Mouse (Mus musculus): Measurements from ENCODE around the gene Tenm3. TPM values are rescaled to one million over a fixed set of nuclear protein-coding genes. Genes with fewer than 3 reads are reported as not detected.

Gene Tenm3
- polyA plus RNA-seq, 1 experiment: 2.3 TPM

DNA sequence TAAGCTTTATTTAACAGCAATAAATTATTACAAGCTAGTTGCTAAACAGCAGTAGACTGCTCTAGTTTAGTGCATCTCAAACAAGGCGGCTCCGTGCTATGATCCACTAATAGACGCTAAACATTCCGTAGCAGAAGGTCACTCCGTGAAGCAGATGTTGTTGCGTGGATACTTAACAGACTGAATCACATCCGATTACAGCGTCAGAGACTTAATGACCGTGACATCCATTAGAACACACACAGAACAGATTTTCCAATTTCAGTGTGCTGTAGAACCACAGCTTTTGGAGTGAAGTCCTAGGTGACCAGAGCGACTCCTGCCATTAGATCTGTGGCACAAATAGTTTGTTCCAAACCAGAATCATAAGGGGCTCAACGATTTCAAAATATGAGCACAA is 426.0 kb downstream of the Tenm3 start:
- TF ChIP-seq CTCF (IDR thresholded peaks at IDR 0.05; ENCODE audit: borderline replicate concordance, control insufficient read depth, extremely low read depth, insufficient read depth, low read length, poor library complexity): no peak
- TF ChIP-seq POLR2A (IDR thresholded peaks at IDR 0.05; ENCODE audit: control insufficient read depth, extremely low read depth, insufficient read depth, low read length, poor library complexity): no peak
- Histone ChIP-seq H3K27me3 (ENCODE audit: control insufficient read depth, insufficient read depth, low read length) (no peaks in the 10 kb centered on the region), H3K4me3 (ENCODE audit: control insufficient read depth, insufficient read depth, low read length) (no peak overlapping the region), H3K27ac (ENCODE audit: control insufficient read depth, insufficient read depth, low read length) (no peak overlapping the region), H3K36me3 (ENCODE audit: control insufficient read depth, insufficient read depth, low read length) (no peaks in the 10 kb centered on the region), H3K4me1 (replicated peaks; ENCODE audit: control insufficient read depth, insufficient read depth, low read length) (no peaks in the 10 kb centered on the region)
- WGBS: 95% methylated on average over 11 of the region's 11 CpGs
- no peak for DNase-seq

GRCm38 (mm10) chr8:48410916-48411315 is 432.8 kb downstream of the Tenm3 start:
- no peak for DNase-seq
- TF ChIP-seq CTCF (IDR thresholded peaks at IDR 0.05; ENCODE audit: borderline replicate concordance, control insufficient read depth, extremely low read depth, insufficient read depth, low read length, poor library complexity) (no peak), POLR2A (IDR thresholded peaks at IDR 0.05; ENCODE audit: control insufficient read depth, extremely low read depth, insufficient read depth, low read length, poor library complexity) (no peak)
- Histone ChIP-seq H3K27me3 (ENCODE audit: control insufficient read depth, insufficient read depth, low read length) (no peaks in the 10 kb centered on the region), H3K4me1 (replicated peaks; ENCODE audit: control insufficient read depth, insufficient read depth, low read length) (no peaks in the 10 kb centered on the region), H3K27ac (ENCODE audit: control insufficient read depth, insufficient read depth, low read length) (no peak overlapping the region), H3K4me3 (ENCODE audit: control insufficient read depth, insufficient read depth, low read length) (no peak overlapping the region), H3K36me3 (ENCODE audit: control insufficient read depth, insufficient read depth, low read length) (no peaks in the 10 kb centered on the region)
- WGBS: 94% methylated on average over 8 of the region's 8 CpGs

- no peaks in the 10 kb centered on the region for H3K36me3 ChIP-seq (ENCODE audit: control insufficient read depth, insufficient read depth, low read length)
- H3K27me3 ChIP-seq (ENCODE audit: control insufficient read depth, insufficient read depth, low read length): no peaks in the 10 kb centered on the region
- no peak for DNase-seq
- no peak overlapping the region for H3K4me3 ChIP-seq (ENCODE audit: control insufficient read depth, insufficient read depth, low read length)
- no peak for TF ChIP-seq CTCF (IDR thresholded peaks at IDR 0.05; ENCODE audit: borderline replicate concordance, control insufficient read depth, extremely low read depth, insufficient read depth, low read length, poor library complexity)
- no peak for TF ChIP-seq POLR2A (IDR thresholded peaks at IDR 0.05; ENCODE audit: control insufficient read depth, extremely low read depth, insufficient read depth, low read length, poor library complexity)
- no peak overlapping the region for H3K27ac ChIP-seq (ENCODE audit: control insufficient read depth, insufficient read depth, low read length)
- H3K4me1 ChIP-seq (replicated peaks; ENCODE audit: control insufficient read depth, insufficient read depth, low read length): no peaks in the 10 kb centered on the region
- 93% methylated on average over 12 of the region's 12 CpGs for WGBS
Measured at GRCm38 (mm10) chr8:48400572-48400972, 443.2 kb downstream of the Tenm3 start.

DNA sequence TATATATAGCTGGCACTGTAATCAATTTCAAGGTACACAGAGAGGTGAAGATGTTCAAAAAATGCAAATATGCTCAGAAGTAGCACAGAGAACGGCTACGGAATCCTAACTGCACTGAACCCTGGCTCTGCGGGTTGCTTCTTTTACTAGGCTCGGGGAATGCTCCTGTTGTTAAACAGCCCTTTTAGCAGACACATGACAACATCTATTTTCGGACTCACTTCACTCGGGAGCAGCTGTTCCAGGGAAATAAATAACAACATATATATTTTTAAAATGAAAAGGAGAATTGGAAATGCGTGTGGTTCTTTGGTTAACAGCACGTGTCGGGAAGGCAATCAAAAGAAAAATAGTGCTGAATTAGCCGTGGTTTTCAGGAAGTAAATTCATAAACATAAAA is 457.9 kb downstream of the Tenm3 start:
- TF ChIP-seq CTCF (IDR thresholded peaks at IDR 0.05; ENCODE audit: borderline replicate concordance, control insufficient read depth, extremely low read depth, insufficient read depth, low read length, poor library complexity) (no peak), POLR2A (IDR thresholded peaks at IDR 0.05; ENCODE audit: control insufficient read depth, extremely low read depth, insufficient read depth, low read length, poor library complexity) (no peak)
- H3K27ac ChIP-seq (ENCODE audit: control insufficient read depth, insufficient read depth, low read length): no peak overlapping the region
- no peaks in the 10 kb centered on the region for H3K4me1 ChIP-seq (replicated peaks; ENCODE audit: control insufficient read depth, insufficient read depth, low read length)
- no peak overlapping the region for H3K4me3 ChIP-seq (ENCODE audit: control insufficient read depth, insufficient read depth, low read length)
- no peak for DNase-seq
- no peaks in the 10 kb centered on the region for H3K27me3 ChIP-seq (ENCODE audit: control insufficient read depth, insufficient read depth, low read length)
- H3K36me3 ChIP-seq (ENCODE audit: control insufficient read depth, insufficient read depth, low read length): no peaks in the 10 kb centered on the region
- WGBS: 83% methylated on average over 10 of the region's 10 CpGs

GRCm38 (mm10) chr8:48380035-48380434 is 463.7 kb downstream of the Tenm3 start:
- Histone ChIP-seq H3K27ac (ENCODE audit: control insufficient read depth, insufficient read depth, low read length) (no peak overlapping the region), H3K27me3 (ENCODE audit: control insufficient read depth, insufficient read depth, low read length) (no peaks in the 10 kb centered on the region), H3K4me1 (replicated peaks; ENCODE audit: control insufficient read depth, insufficient read depth, low read length) (no peaks in the 10 kb centered on the region), H3K4me3 (ENCODE audit: control insufficient read depth, insufficient read depth, low read length) (no peak overlapping the region), H3K36me3 (ENCODE audit: control insufficient read depth, insufficient read depth, low read length) (no peaks in the 10 kb centered on the region)
- TF ChIP-seq CTCF (IDR thresholded peaks at IDR 0.05; ENCODE audit: borderline replicate concordance, control insufficient read depth, extremely low read depth, insufficient read depth, low read length, poor library complexity) (no peak), POLR2A (IDR thresholded peaks at IDR 0.05; ENCODE audit: control insufficient read depth, extremely low read depth, insufficient read depth, low read length, poor library complexity) (no peak)
- DNase-seq: no peak
- 91% methylated on average over 12 of the region's 12 CpGs for WGBS

DNA sequence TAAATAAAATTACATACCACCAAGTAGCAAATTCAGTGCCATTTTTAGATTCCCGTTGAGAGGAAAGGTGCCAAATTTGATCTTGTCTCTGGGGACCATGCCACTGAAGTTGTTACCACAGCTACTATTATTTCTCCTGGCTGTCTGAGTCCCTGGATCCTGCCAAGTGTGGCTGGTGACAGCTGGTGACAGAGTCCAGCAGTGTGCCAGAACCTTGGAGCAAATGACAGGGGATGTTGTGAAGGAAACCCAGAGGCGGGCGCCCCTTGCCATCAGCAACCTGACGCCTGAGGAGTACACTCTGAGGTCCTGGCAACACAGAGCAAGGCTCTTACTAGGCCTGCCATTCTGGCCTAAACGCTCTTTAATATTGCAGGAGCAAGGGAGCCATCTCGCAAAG is 467.0 kb downstream of the Tenm3 start:
- H3K27me3 ChIP-seq (ENCODE audit: control insufficient read depth, insufficient read depth, low read length): no peaks in the 10 kb centered on the region
- H3K4me3 ChIP-seq (ENCODE audit: control insufficient read depth, insufficient read depth, low read length): no peak overlapping the region
- TF ChIP-seq CTCF (IDR thresholded peaks at IDR 0.05; ENCODE audit: borderline replicate concordance, control insufficient read depth, extremely low read depth, insufficient read depth, low read length, poor library complexity) (no peak), POLR2A (IDR thresholded peaks at IDR 0.05; ENCODE audit: control insufficient read depth, extremely low read depth, insufficient read depth, low read length, poor library complexity) (no peak)
- H3K4me1 ChIP-seq (replicated peaks; ENCODE audit: control insufficient read depth, insufficient read depth, low read length): no peaks in the 10 kb centered on the region
- 85% methylated on average over 6 of the region's 6 CpGs for WGBS
- H3K36me3 ChIP-seq (ENCODE audit: control insufficient read depth, insufficient read depth, low read length): no peaks in the 10 kb centered on the region
- no peak for DNase-seq
- H3K27ac ChIP-seq (ENCODE audit: control insufficient read depth, insufficient read depth, low read length): no peak overlapping the region

DNA sequence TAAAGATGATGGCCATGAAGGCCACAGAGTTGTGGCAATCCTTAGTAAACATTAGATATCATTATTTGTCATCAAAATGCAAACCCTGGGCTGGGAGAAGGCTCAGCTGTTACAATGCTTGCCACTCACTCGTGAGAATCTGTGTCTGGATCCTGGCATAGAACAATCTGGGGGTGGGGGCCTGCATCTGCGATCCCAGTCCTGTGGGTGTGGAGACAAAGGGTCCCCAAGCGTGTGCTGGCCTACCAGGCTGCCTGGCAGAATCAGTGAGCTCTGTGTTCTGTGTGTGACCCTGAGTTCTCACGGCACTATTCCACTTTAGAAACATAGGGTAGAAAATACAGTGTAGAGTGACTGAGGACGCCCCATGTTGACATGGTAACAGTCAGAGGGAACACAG is 468.6 kb downstream of the Tenm3 start:
- DNase-seq: no peak
- H3K4me3 ChIP-seq (ENCODE audit: control insufficient read depth, insufficient read depth, low read length): no peak overlapping the region
- TF ChIP-seq CTCF (IDR thresholded peaks at IDR 0.05; ENCODE audit: borderline replicate concordance, control insufficient read depth, extremely low read depth, insufficient read depth, low read length, poor library complexity) (no peak), POLR2A (IDR thresholded peaks at IDR 0.05; ENCODE audit: control insufficient read depth, extremely low read depth, insufficient read depth, low read length, poor library complexity) (no peak)
- no peaks in the 10 kb centered on the region for H3K4me1 ChIP-seq (replicated peaks; ENCODE audit: control insufficient read depth, insufficient read depth, low read length)
- no peaks in the 10 kb centered on the region for H3K27me3 ChIP-seq (ENCODE audit: control insufficient read depth, insufficient read depth, low read length)
- 88% methylated on average over 5 of the region's 5 CpGs for WGBS
- no peaks in the 10 kb centered on the region for H3K36me3 ChIP-seq (ENCODE audit: control insufficient read depth, insufficient read depth, low read length)
- no peak overlapping the region for H3K27ac ChIP-seq (ENCODE audit: control insufficient read depth, insufficient read depth, low read length)

Measured in thymus, adult 2 months (tissue).